Comparison of ENCODE assay signal across 20 mouse cellular contexts in genomic region chr5:112286608-112286983, GRCm38 (mm10). TPM values are rescaled to one million over a fixed set of nuclear protein-coding genes. Genes with fewer than 3 reads are reported as not detected.
A peak's percentile ranks its signal among the peaks of the same experiment; 100 is the strongest.
DNase-seq lines count a peak whose midpoint lies in the region; ATAC-seq and TF ChIP-seq lines count a peak whose summit lies in the region.
"Had no signal": no experiment of that assay in that cellular context is flagged by ENCODE, and none has a peak within 500 bp of the region (broad histone marks: within the 10 kb centered on the region; RNA-seq: fewer than 3 reads in every experiment).

No protein-coding gene starts in this region.

- no peaks in the 10 kb centered on the region for H3K9me3 ChIP-seq in MEL (replicated peaks; ENCODE audit: insufficient read depth, low read length)
- no peaks in the 10 kb centered on the region for H3K9me3 ChIP-seq in intestine, embryonic 16.5 days (ENCODE audit: control insufficient read depth, low read length)
- no peaks in the 10 kb centered on the region for H3K9me3 ChIP-seq in midbrain, embryonic 11.5 days (ENCODE audit: control insufficient read depth, low read length)
- H3K9me3 ChIP-seq: embryonic facial prominence, embryonic 13.5 days; forebrain, embryonic 12.5 days; limb, embryonic 12.5 days; midbrain, embryonic 15.5 days; neural tube, embryonic 12.5 days had no signal

- no peak for TF ChIP-seq POLR2A in thymus, adult 2 months (IDR thresholded peaks at IDR 0.05; ENCODE audit: control insufficient read depth, extremely low read depth, insufficient read depth, low read length, poor library complexity)
- TF ChIP-seq POLR2A in MEL (IDR thresholded peaks at IDR 0.05; ENCODE audit: control insufficient read depth in 1 of 2, insufficient read depth in 1 of 2, low read depth in 1 of 2, low read length in 2 of 2, poor library complexity in 1 of 2): no peak

- H3K4me2 ChIP-seq in intestine, embryonic 16.5 days (ENCODE audit: low read depth, low read length): no peak overlapping the region
- no peak overlapping the region for H3K4me2 ChIP-seq in midbrain, embryonic 11.5 days
- H3K4me2 ChIP-seq: embryonic facial prominence, embryonic 13.5 days; forebrain, embryonic 12.5 days; limb, embryonic 12.5 days; midbrain, embryonic 15.5 days; neural tube, embryonic 12.5 days had no signal

- no peak for ATAC-seq in intestine, embryonic 16.5 days
- ATAC-seq in erythroid progenitor cell, adult 5-6 weeks (replicated peaks; ENCODE audit: low FRiP score, poor library complexity, severe bottlenecking): no peak
- ATAC-seq in midbrain, embryonic 11.5 days (ENCODE audit: low FRiP score): no peak
- ATAC-seq: midbrain, embryonic 15.5 days had no signal

- intact Hi-C loops in gastrocnemius, postnatal 36 days (cut with DNase I): no loop called here

- no peak for TF ChIP-seq CTCF in thymus, adult 2 months (IDR thresholded peaks at IDR 0.05; ENCODE audit: borderline replicate concordance, control insufficient read depth, extremely low read depth, insufficient read depth, low read length, poor library complexity)
- TF ChIP-seq CTCF in MEL (IDR thresholded peaks at IDR 0.05 in 2 of 3, conservative IDR thresholded peaks at IDR 0.05 in 1 of 3; ENCODE audit: control insufficient read depth in 1 of 3, insufficient read depth in 1 of 3, low read depth in 2 of 3, low read length in 3 of 3, poor library complexity in 1 of 3, severe bottlenecking in 1 of 3): no peak

- WGBS in thymus, adult 2 months: 9% methylated on average over 2 of the region's 2 CpGs
- WGBS in intestine, embryonic 16.5 days: 64% methylated on average over 2 of the region's 2 CpGs
- 83% methylated on average over 2 of the region's 2 CpGs for WGBS in midbrain, embryonic 11.5 days

- peaks cover 73% of the 10 kb centered on the region for H3K79me2 ChIP-seq in MEL (ENCODE audit: control insufficient read depth, insufficient read depth, low read length, poor library complexity)

- H3K4me1 ChIP-seq in thymus, adult 2 months (replicated peaks; ENCODE audit: control insufficient read depth, insufficient read depth, low read length): peaks cover 72% of the 10 kb centered on the region
- peaks cover 13 to 68% of the 10 kb centered on the region in 2 experiments for H3K4me1 ChIP-seq in MEL (ENCODE audit: control insufficient read depth in 1 of 2, insufficient read depth in 2 of 2, low read length in 2 of 2)
- H3K4me1 ChIP-seq in intestine, embryonic 16.5 days (ENCODE audit: control insufficient read depth, insufficient read depth, low read length): peaks cover 26% of the 10 kb centered on the region
- H3K4me1 ChIP-seq in midbrain, embryonic 11.5 days (ENCODE audit: control insufficient read depth, insufficient read depth, low read length): no peaks in the 10 kb centered on the region; the same call in 1 of the 2 replicates
- H3K4me1 ChIP-seq: midbrain, embryonic 15.5 days had no signal

- H3K27me3 ChIP-seq in thymus, adult 2 months (ENCODE audit: control insufficient read depth, insufficient read depth, low read length): no peaks in the 10 kb centered on the region
- H3K27me3 ChIP-seq in MEL (ENCODE audit: control insufficient read depth in 1 of 2, insufficient read depth in 2 of 2, low read length in 2 of 2): no peaks in the 10 kb centered on the region
- no peaks in the 10 kb centered on the region for H3K27me3 ChIP-seq in intestine, embryonic 16.5 days (replicated peaks; ENCODE audit: control insufficient read depth, insufficient read depth, low read length)
- H3K27me3 ChIP-seq in splenic B cell, adult 2 months (ENCODE audit: control insufficient read depth, insufficient read depth, low read length, poor library complexity, severe bottlenecking): no peaks in the 10 kb centered on the region
- H3K27me3 ChIP-seq in midbrain, embryonic 11.5 days (ENCODE audit: control insufficient read depth, insufficient read depth, low read length): no peaks in the 10 kb centered on the region
- H3K27me3 ChIP-seq: embryonic facial prominence, embryonic 13.5 days; forebrain, embryonic 12.5 days; limb, embryonic 12.5 days; midbrain, embryonic 15.5 days; neural tube, embryonic 12.5 days had no signal

- TF ChIP-seq RAD21 in MEL (IDR thresholded peaks at IDR 0.05; ENCODE audit: low read depth, low read length): no peak

- no peak for DNase-seq in thymus, adult 2 months
- no peak for DNase-seq in thymus, adult 18-20 months
- DNase-seq in MEL (ENCODE audit: low read depth, low spot score): peak; percentile 77
- DNase-seq in splenic B cell, adult 2 months (ENCODE audit: low read depth, low spot score): peak; percentile 65
- DNase-seq in midbrain, embryonic 11.5 days (ENCODE audit: low spot score, missing footprints): no peak
- DNase-seq in gastrocnemius, postnatal 36 days: no peak
- DNase-seq: cerebellum, adult 11-12 months; heart, adult 18-20 months; kidney, postnatal 4 days; layer of hippocampus, postnatal 36 days; lung, postnatal 10 days had no signal

- H3K36me3 ChIP-seq in thymus, adult 2 months (ENCODE audit: control insufficient read depth, insufficient read depth, low read length): no peaks in the 10 kb centered on the region
- H3K36me3 ChIP-seq in MEL (ENCODE audit: control insufficient read depth in 1 of 2, insufficient read depth in 2 of 2, low read length in 2 of 2): peaks cover 0 to 61% of the 10 kb centered on the region in 2 experiments; a peak in 2 of 4 replicates
- no peaks in the 10 kb centered on the region for H3K36me3 ChIP-seq in intestine, embryonic 16.5 days (ENCODE audit: control insufficient read depth, insufficient read depth, low read length)
- no peaks in the 10 kb centered on the region for H3K36me3 ChIP-seq in splenic B cell, adult 2 months (ENCODE audit: control insufficient read depth, insufficient read depth, low read length, poor library complexity, severe bottlenecking)
- no peaks in the 10 kb centered on the region for H3K36me3 ChIP-seq in midbrain, embryonic 11.5 days (ENCODE audit: control insufficient read depth, insufficient read depth, low read length)
- H3K36me3 ChIP-seq: embryonic facial prominence, embryonic 13.5 days; forebrain, embryonic 12.5 days; midbrain, embryonic 15.5 days; neural tube, embryonic 12.5 days had no signal

- peak overlapping the region; percentile 58; the same call in 1 of the 2 replicates for H3K27ac ChIP-seq in thymus, adult 2 months (ENCODE audit: control insufficient read depth, insufficient read depth, low read length)
- peak overlapping the region; percentile 91 for H3K27ac ChIP-seq in MEL (ENCODE audit: control insufficient read depth, low read depth, low read length)
- H3K27ac ChIP-seq in intestine, embryonic 16.5 days (ENCODE audit: low read length): peak overlapping the region; percentile 73
- no peak overlapping the region for H3K27ac ChIP-seq in midbrain, embryonic 11.5 days (ENCODE audit: low read depth, low read length)
- H3K27ac ChIP-seq: embryonic facial prominence, embryonic 13.5 days; forebrain, embryonic 12.5 days; limb, embryonic 12.5 days; midbrain, embryonic 15.5 days; neural tube, embryonic 12.5 days had no signal

- no peak; a peak in 1 of 4 replicates for TF ChIP-seq EP300 in MEL (IDR thresholded peaks at IDR 0.05; ENCODE audit: low read depth in 1 of 2, low read length in 2 of 2)

- H3K4me3 ChIP-seq in thymus, adult 2 months (ENCODE audit: control insufficient read depth, insufficient read depth, low read length): no peak overlapping the region
- peak overlapping the region in 1 of 2 experiments; percentile 1; a peak in 1 of 4 replicates for H3K4me3 ChIP-seq in MEL (ENCODE audit: control insufficient read depth in 1 of 2, insufficient read depth in 1 of 2, low read depth in 2 of 2, low read length in 2 of 2)
- no peak overlapping the region for H3K4me3 ChIP-seq in intestine, embryonic 16.5 days (ENCODE audit: low read length)
- no peak overlapping the region for H3K4me3 ChIP-seq in midbrain, embryonic 11.5 days (ENCODE audit: low read depth, low read length)
- H3K4me3 ChIP-seq: embryonic facial prominence, embryonic 13.5 days; forebrain, embryonic 12.5 days; limb, embryonic 12.5 days; midbrain, embryonic 15.5 days; neural tube, embryonic 12.5 days had no signal

- peak overlapping the region; percentile 33; the same call in 1 of the 2 replicates for H3K9ac ChIP-seq in MEL (ENCODE audit: control insufficient read depth, low read depth, low read length, poor library complexity, severe bottlenecking)
- H3K9ac ChIP-seq in intestine, embryonic 16.5 days (ENCODE audit: low read depth, low read length): peak overlapping the region; percentile 36; the same call in 1 of the 2 replicates
- no peak overlapping the region for H3K9ac ChIP-seq in midbrain, embryonic 11.5 days (ENCODE audit: low read length)
- H3K9ac ChIP-seq: embryonic facial prominence, embryonic 13.5 days; forebrain, embryonic 12.5 days; limb, embryonic 12.5 days; midbrain, embryonic 15.5 days; neural tube, embryonic 12.5 days had no signal

RNA-seq across cellular contexts. Expression of gene Tpst2, which starts 10.1 kb away (rescaled TPM):
- 62.7 and 63.5 TPM in 2 replicates for polyA plus RNA-seq in thymus, adult 2 months (2012; rRNA removed)
- 63.1 and 86.1 TPM in 2 replicates for total RNA-seq in MEL (2012; rRNA removed)
- polyA plus RNA-seq in MEL (2012; ENCODE audit: insufficient read depth in 1 of 2, insufficient read length in 2 of 2, low read depth in 1 of 2, low replicate concordance in 2 of 2, missing spikeins in 1 of 2): 10 to 100 TPM in 1 of 2 experiments, not detected in 1; 57.8 TPM
- 47.4 and 52.0 TPM in 2 replicates for polyA plus RNA-seq in intestine, embryonic 16.5 days (2015; fragmentation: Nextera tagmentation; extraction: Ambion mirVana)
- total RNA-seq in erythroid progenitor cell, adult 5-6 weeks (2015; ENCODE audit: low replicate concordance): 3.4 and 6.5 TPM in 2 replicates
- total RNA-seq in erythroid progenitor cell, adult 5-6 weeks (2017; ENCODE audit: low replicate concordance): 5.8 and 19.2 TPM in 2 replicates
- polyA plus RNA-seq in midbrain, embryonic 11.5 days (2014; fragmentation: Nextera tagmentation; extraction: Ambion mirVana): 29.3 and 33.5 TPM in 2 replicates
- total RNA-seq in gastrocnemius, postnatal 36 days (2021): 10 to 100 TPM; 14.4 to 17.0 TPM

RNA-seq across cellular contexts. Expression of gene Crybb1, which starts 31.0 kb away (rescaled TPM):
- 0.15 and 0.40 TPM in 2 replicates for polyA plus RNA-seq in thymus, adult 2 months (2012; rRNA removed)
- 0.27 TPM in 1 of 2 replicates, not detected in the other for total RNA-seq in MEL (2012; rRNA removed)
- polyA plus RNA-seq in MEL (2012; ENCODE audit: insufficient read depth in 1 of 2, insufficient read length in 2 of 2, low read depth in 1 of 2, low replicate concordance in 2 of 2, missing spikeins in 1 of 2): under 1 TPM in 1 of 2 experiments, not detected in 1; 0.24 TPM
- polyA plus RNA-seq in intestine, embryonic 16.5 days (2015; fragmentation: Nextera tagmentation; extraction: Ambion mirVana): 2.7 and 2.9 TPM in 2 replicates
- not detected in 2 replicates for total RNA-seq in erythroid progenitor cell, adult 5-6 weeks (2015; ENCODE audit: low replicate concordance)
- not detected in 2 replicates for total RNA-seq in erythroid progenitor cell, adult 5-6 weeks (2017; ENCODE audit: low replicate concordance)
- 0.29 and 0.84 TPM in 2 replicates for polyA plus RNA-seq in midbrain, embryonic 11.5 days (2014; fragmentation: Nextera tagmentation; extraction: Ambion mirVana)
- total RNA-seq in gastrocnemius, postnatal 36 days (2021): 1 to 10 TPM; 2.4 to 4.1 TPM
- total RNA-seq: common myeloid progenitor, adult 5-6 weeks; ES-E14 had no signal

RNA-seq across cellular contexts. Expression of gene Cryba4, which starts 34.3 kb away (rescaled TPM):
- 0.41 and 3.1 TPM in 2 replicates for polyA plus RNA-seq in thymus, adult 2 months (2012; rRNA removed)
- total RNA-seq in MEL (2012; rRNA removed): 0.29 and 0.39 TPM in 2 replicates
- polyA plus RNA-seq in MEL (2012; ENCODE audit: insufficient read depth in 1 of 2, insufficient read length in 2 of 2, low read depth in 1 of 2, low replicate concordance in 2 of 2, missing spikeins in 1 of 2): under 1 TPM in 1 of 2 experiments, not detected in 1; 0.77 TPM
- polyA plus RNA-seq in intestine, embryonic 16.5 days (2015; fragmentation: Nextera tagmentation; extraction: Ambion mirVana): 1.3 and 1.5 TPM in 2 replicates
- not detected in 2 replicates for total RNA-seq in erythroid progenitor cell, adult 5-6 weeks (2015; ENCODE audit: low replicate concordance)
- total RNA-seq in erythroid progenitor cell, adult 5-6 weeks (2017; ENCODE audit: low replicate concordance): not detected in 2 replicates
- polyA plus RNA-seq in midbrain, embryonic 11.5 days (2014; fragmentation: Nextera tagmentation; extraction: Ambion mirVana): 0.52 and 2.0 TPM in 2 replicates
- under 1 TPM in 1 of 2 experiments, not detected in 1; 0.61 TPM for total RNA-seq in gastrocnemius, postnatal 36 days (2021)
- total RNA-seq: common myeloid progenitor, adult 5-6 weeks had no signal

RNA-seq across cellular contexts. Expression of gene Tfip11, which starts 39.6 kb away (rescaled TPM):
- polyA plus RNA-seq in thymus, adult 2 months (2012; rRNA removed): 58.9 and 63.2 TPM in 2 replicates
- total RNA-seq in MEL (2012; rRNA removed): 30.3 and 34.6 TPM in 2 replicates
- polyA plus RNA-seq in MEL (2012; ENCODE audit: insufficient read depth in 1 of 2, insufficient read length in 2 of 2, low read depth in 1 of 2, low replicate concordance in 2 of 2, missing spikeins in 1 of 2): 10 to 100 TPM in 1 of 2 experiments, not detected in 1; 44.7 TPM
- 26.6 and 26.8 TPM in 2 replicates for polyA plus RNA-seq in intestine, embryonic 16.5 days (2015; fragmentation: Nextera tagmentation; extraction: Ambion mirVana)
- total RNA-seq in erythroid progenitor cell, adult 5-6 weeks (2015; ENCODE audit: low replicate concordance): 6.3 and 8.6 TPM in 2 replicates
- 10.5 and 25.9 TPM in 2 replicates for total RNA-seq in erythroid progenitor cell, adult 5-6 weeks (2017; ENCODE audit: low replicate concordance)
- polyA plus RNA-seq in midbrain, embryonic 11.5 days (2014; fragmentation: Nextera tagmentation; extraction: Ambion mirVana): 22.1 and 25.8 TPM in 2 replicates
- 10 to 100 TPM; 12.0 to 12.4 TPM for total RNA-seq in gastrocnemius, postnatal 36 days (2021)

RNA-seq across cellular contexts. Expression of gene Srrd, which starts 56.2 kb away (rescaled TPM):
- 56.2 and 64.4 TPM in 2 replicates for polyA plus RNA-seq in thymus, adult 2 months (2012; rRNA removed)
- total RNA-seq in MEL (2012; rRNA removed): 29.4 and 36.5 TPM in 2 replicates
- 10 to 100 TPM in 1 of 2 experiments, not detected in 1; 49.3 TPM for polyA plus RNA-seq in MEL (2012; ENCODE audit: insufficient read depth in 1 of 2, insufficient read length in 2 of 2, low read depth in 1 of 2, low replicate concordance in 2 of 2, missing spikeins in 1 of 2)
- polyA plus RNA-seq in intestine, embryonic 16.5 days (2015; fragmentation: Nextera tagmentation; extraction: Ambion mirVana): 28.5 and 30.4 TPM in 2 replicates
- 15.1 and 20.1 TPM in 2 replicates for total RNA-seq in erythroid progenitor cell, adult 5-6 weeks (2015; ENCODE audit: low replicate concordance)
- total RNA-seq in erythroid progenitor cell, adult 5-6 weeks (2017; ENCODE audit: low replicate concordance): 0.38 and 6.2 TPM in 2 replicates
- polyA plus RNA-seq in midbrain, embryonic 11.5 days (2014; fragmentation: Nextera tagmentation; extraction: Ambion mirVana): 46.0 and 46.8 TPM in 2 replicates
- total RNA-seq in gastrocnemius, postnatal 36 days (2021): 1 to 10 TPM; 2.8 to 3.4 TPM

Comparison
In these comparisons a context has a peak if more than half of its experiments do, and no peak if none do; other contexts are left out.
1. DNase-seq: peak in MEL (single experiment) and splenic B cell, adult 2 months (single experiment); none in thymus, adult 2 months (single experiment), thymus, adult 18-20 months (0 of 2), midbrain, embryonic 11.5 days (single experiment) and gastrocnemius, postnatal 36 days (0 of 2).